Mouse (Mus musculus): Measurements from ENCODE around the gene Rpl21.

GRCm38 (mm10) chr5:146813421-146813820 is 19.3 kb upstream of the Rpl21 start:
- TF ChIP-seq POLR2A (IDR thresholded peaks at IDR 0.05; ENCODE audit: borderline replicate concordance, extremely low read depth, insufficient read depth, insufficient read length, poor library complexity, severe bottlenecking), result no peak
- no peak for TF ChIP-seq CTCF (IDR thresholded peaks at IDR 0.05; ENCODE audit: borderline replicate concordance, extremely low read depth, insufficient read depth, insufficient read length)
